Mouse (Mus musculus) heart, adult 2 months (tissue): ENCODE data around the gene Denr.

Experiments used
- CTCF ChIP-seq: fragments of 200-600 bp; IDR thresholded peaks from 2 replicates; pipeline ENCODE4 v1.8.1; 2022; ENCODE audit warnings: antibody characterized with exemption, mild to moderate bottlenecking, moderate library complexity
- POLR2A ChIP-seq: fragments of 200-500 bp; IDR thresholded peaks from 2 replicates; pipeline ENCODE4 v1.6.1; 2011; ENCODE audit warnings: mild to moderate bottlenecking, low read depth, low read length, control low read depth; ENCODE audit not compliant: insufficient read depth

DNA sequence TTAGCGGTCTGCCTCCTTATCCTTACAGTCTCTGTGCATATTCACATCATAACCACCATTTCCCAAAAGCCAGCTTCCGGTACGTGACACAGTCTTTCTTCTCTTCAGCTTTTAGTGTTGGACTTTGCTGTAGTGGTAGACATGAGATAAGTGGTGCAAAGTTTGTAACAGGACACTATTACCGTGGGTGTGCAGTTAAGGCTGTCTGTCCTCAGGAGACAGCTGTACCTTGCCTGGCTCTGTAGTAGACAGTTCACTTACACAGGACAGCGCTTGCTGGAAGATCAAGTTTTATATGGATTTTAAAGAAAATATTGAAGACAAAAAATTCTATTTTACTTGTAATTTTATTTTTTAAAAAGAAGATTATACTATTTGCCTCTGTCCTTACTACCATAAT is 61.5 kb downstream of the Denr start:
- no peak for TF ChIP-seq CTCF
- TF ChIP-seq POLR2A = no peak
